Mouse (Mus musculus): ENCODE results near the gene Ppef1. TPM values are rescaled to one million over a fixed set of nuclear protein-coding genes. Genes with fewer than 3 reads are reported as not detected.

Gene Ppef1
- polyA plus RNA-seq, 1 experiment from 2014 or later: 13.8 TPM

DNA sequence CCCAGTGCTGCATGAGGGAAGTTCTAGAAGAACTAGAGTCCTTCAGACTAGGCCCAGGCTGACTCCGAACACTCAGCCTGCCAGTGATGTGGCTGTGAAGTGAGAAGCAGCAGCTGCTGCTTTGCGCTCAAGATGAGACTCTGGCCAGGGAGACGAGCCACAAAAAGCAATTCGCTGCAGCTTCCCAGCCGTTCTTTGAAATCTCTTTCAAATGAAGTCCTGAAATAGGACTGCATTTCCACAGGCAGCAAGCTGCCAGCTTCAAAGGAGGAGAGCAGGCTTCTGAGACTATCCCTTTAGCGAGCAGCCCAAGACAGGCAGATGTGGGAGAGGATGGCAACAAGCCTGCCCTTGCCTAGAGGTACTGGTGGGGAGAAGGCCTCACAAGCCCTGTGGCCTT lies 142.6 kb downstream of the Ppef1 start:
- no peak overlapping the region for H3K27ac ChIP-seq (replicated peaks)
- ATAC-seq (ENCODE audit: low FRiP score): no peak

DNA sequence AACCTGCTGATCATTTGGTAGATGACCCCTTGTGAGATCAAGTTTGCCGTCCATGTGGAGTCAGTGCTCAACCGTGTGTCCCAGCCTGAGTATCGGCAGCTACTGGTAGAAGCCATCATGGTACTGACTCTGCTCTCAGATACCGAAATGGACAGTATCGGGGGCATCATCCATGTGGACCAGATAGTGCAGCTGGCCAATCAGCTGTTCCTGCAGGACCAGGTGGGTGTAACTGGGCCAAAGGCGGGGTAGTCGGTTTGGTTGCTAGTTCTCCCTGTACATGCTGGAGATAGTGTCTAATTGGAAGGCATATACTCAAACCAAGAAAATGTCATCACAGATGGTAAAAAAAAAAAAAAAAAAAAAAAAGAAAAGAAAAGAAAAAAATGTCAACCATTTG lies 145.4 kb downstream of the Ppef1 start:
- Histone ChIP-seq H3K4me3 (replicated peaks) (no peak overlapping the region), H3K36me3 (no peaks in the 10 kb centered on the region), H3K9me3 (replicated peaks) (no peaks in the 10 kb centered on the region), H3K27ac (replicated peaks) (no peak overlapping the region), H3K4me2 (no peak overlapping the region), H3K27me3 (replicated peaks) (0 out of 2 replicates have a peak, but pooled peaks cover 14% of the 10 kb centered on the region), H3K4me1 (no peaks in the 10 kb centered on the region), H3K9ac (replicated peaks) (no peak overlapping the region)
- WGBS: 95% methylated on average over 7 of the region's 7 CpGs
- no peak for ATAC-seq (ENCODE audit: low FRiP score)

More for the DNA sequence above, 142.6 kb downstream of the Ppef1 start:
- 80% methylated on average over 6 of the region's 6 CpGs for WGBS
- Histone ChIP-seq H3K36me3 (no peaks in the 10 kb centered on the region), H3K4me2 (no peak overlapping the region), H3K27me3 (replicated peaks) (0 out of 2 replicates have a peak, but pooled peaks cover 9% of the 10 kb centered on the region), H3K4me3 (replicated peaks) (no peak overlapping the region), H3K9ac (replicated peaks) (no peak overlapping the region), H3K4me1 (no peaks in the 10 kb centered on the region), H3K9me3 (replicated peaks) (no peaks in the 10 kb centered on the region)

DNA sequence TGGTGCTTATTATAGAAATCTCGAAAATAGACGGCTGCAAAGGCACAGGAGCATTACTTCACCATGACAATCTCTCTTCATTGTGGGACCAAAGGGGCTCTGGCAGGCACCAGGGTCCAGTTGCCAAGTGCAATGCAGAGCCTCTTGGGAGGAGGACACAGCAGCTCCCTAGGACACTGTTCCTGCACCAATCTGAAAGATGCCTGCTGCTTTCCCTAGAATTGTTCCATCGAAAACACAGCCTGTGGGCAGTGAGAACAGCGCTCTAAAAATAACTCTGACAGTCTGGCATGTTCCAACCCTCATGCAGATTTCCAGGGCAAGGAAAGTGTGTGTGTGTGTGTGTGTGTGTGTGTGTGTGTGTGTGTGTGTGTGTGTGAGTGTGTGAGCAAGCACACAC lies 147.0 kb downstream of the Ppef1 start:
- Histone ChIP-seq H3K4me3 (replicated peaks) (no peak overlapping the region), H3K9ac (replicated peaks) (no peak overlapping the region), H3K36me3 (no peaks in the 10 kb centered on the region), H3K27ac (replicated peaks) (0 out of 2 replicates have a peak overlapping the region, but pooled peaks have one; percentile 5), H3K4me2 (no peak overlapping the region), H3K4me1 (no peaks in the 10 kb centered on the region), H3K27me3 (replicated peaks) (0 out of 2 replicates have a peak, but pooled peaks cover 14% of the 10 kb centered on the region), H3K9me3 (replicated peaks) (no peaks in the 10 kb centered on the region)
- 63% methylated on average over 4 of the region's 4 CpGs for WGBS
- ATAC-seq (ENCODE audit: low FRiP score): no peak

DNA sequence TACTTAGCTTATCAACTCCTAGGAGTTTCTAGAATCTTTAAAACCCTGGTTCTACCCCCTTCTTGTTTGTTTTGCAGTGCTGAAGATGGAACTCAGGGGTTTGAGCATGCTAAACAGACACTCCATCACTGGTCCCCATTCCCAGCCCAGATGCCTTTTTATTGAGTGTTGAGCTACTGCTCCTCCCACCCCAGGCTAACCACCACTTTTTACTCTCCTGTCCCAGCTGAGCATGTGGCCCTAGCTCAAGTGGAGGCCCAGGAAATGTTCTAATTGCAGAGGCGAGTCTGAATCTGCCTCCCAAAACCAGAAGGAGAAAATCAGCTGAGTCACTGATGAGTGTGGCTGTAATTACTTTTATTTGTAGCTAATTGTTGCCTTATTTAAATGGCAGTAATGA lies 150.5 kb downstream of the Ppef1 start:
- H3K9me3 ChIP-seq (replicated peaks): no peaks in the 10 kb centered on the region
- H3K4me2 ChIP-seq: no peak overlapping the region
- H3K9ac ChIP-seq (replicated peaks): no peak overlapping the region
- H3K4me3 ChIP-seq (replicated peaks): no peak overlapping the region
- ATAC-seq (ENCODE audit: low FRiP score): no peak
- no peak overlapping the region for H3K27ac ChIP-seq (replicated peaks)
- no peaks in the 10 kb centered on the region for H3K4me1 ChIP-seq
- peaks cover 5% of the 10 kb centered on the region; the same call in 1 of the 2 replicates for H3K27me3 ChIP-seq (replicated peaks)
- H3K36me3 ChIP-seq: no peaks in the 10 kb centered on the region
- WGBS: 64% methylated on average over 1 of the region's 1 CpGs

DNA sequence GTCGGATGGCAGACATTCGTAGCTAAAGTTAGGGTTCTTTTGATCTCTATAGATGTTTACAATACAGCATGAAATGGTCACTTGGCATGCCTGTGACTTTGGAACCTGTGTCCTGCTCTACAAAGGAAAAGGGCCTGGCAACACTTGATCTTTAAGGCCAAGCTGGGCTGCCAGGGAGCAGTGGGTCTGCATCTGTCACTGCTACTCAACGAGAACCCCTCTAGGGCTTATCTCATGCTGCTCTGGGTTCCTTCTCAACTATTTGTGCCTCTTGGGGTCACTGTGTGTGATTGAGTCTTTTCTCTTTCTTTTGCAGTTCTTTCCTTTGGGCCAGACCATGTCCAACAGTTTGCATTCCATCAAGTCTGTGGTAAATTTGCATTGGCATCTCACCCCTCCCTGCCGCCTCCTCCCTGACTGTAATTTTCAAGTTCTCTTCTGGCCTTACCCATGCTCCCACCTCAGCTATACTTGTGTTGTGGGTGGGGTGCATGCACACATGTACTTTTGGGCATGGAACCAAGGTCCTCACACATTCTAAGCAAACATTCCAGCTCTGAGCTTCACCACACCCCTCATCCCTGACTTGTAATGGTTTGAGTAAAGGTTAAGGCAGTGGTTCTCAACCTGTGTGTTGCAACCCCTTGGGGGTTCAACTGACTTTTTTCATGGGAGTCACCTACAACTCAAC lies 151.3 kb downstream of the Ppef1 start:
- H3K36me3 ChIP-seq: no peaks in the 10 kb centered on the region
- H3K27ac ChIP-seq (replicated peaks): no peak overlapping the region
- H3K4me2 ChIP-seq: no peak overlapping the region
- no peaks in the 10 kb centered on the region for H3K4me1 ChIP-seq
- ATAC-seq (ENCODE audit: low FRiP score): no peak
- H3K4me3 ChIP-seq (replicated peaks): no peak overlapping the region
- WGBS: 84% methylated on average over 4 of the region's 4 CpGs
- no peaks in the 10 kb centered on the region for H3K9me3 ChIP-seq (replicated peaks)
- peaks cover 5% of the 10 kb centered on the region; the same call in 1 of the 2 replicates for H3K27me3 ChIP-seq (replicated peaks)
- no peak overlapping the region for H3K9ac ChIP-seq (replicated peaks)

DNA sequence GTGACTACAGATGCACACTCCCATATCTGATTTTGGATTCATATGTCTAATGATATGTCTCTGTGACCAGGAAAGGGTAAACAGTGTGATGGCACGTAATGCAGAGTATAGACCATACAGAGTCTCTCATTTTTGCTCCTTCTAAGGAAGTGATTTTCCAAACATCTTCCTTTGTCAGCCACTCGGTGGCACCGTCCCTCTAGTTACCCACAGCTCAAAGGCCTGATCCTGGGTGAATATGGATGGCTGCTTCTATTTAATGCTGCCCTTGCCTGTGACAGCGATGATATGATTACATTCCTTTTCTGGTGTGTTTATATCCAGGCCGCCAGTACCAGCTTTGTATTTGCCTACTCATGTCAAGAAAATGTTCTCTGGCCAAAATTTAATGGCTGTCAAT lies 152.0 kb downstream of the Ppef1 start:
- Histone ChIP-seq H3K4me3 (replicated peaks) (no peak overlapping the region), H3K9me3 (replicated peaks) (no peaks in the 10 kb centered on the region), H3K36me3 (no peaks in the 10 kb centered on the region), H3K27ac (replicated peaks) (no peak overlapping the region), H3K4me1 (no peaks in the 10 kb centered on the region), H3K4me2 (no peak overlapping the region), H3K27me3 (replicated peaks) (peaks cover 5% of the 10 kb centered on the region; the same call in 1 of the 2 replicates), H3K9ac (replicated peaks) (no peak overlapping the region)
- 70% methylated on average over 5 of the region's 5 CpGs for WGBS
- ATAC-seq (ENCODE audit: low FRiP score): peak; percentile 50; the same call in 1 of the 2 replicates

Other genes with a start within 250 kb of the Ppef1 start
- gene Phka2, start 233.6 kb downstream of the Ppef1 start, polyA plus RNA-seq (2015; fragmentation: Nextera tagmentation; extraction: Ambion mirVana): 9.8 and 11.2 TPM in 2 replicates
- 0.09 TPM in 1 of 2 replicates, not detected in the other for gene Rs1, start 32.2 kb upstream of the Ppef1 start, polyA plus RNA-seq (2015; fragmentation: Nextera tagmentation; extraction: Ambion mirVana)
- 0.09 and 0.10 TPM in 2 replicates for gene Gja6, start 171.3 kb upstream of the Ppef1 start, polyA plus RNA-seq (2015; fragmentation: Nextera tagmentation; extraction: Ambion mirVana)